ENCODE assay signal across 15 mouse cellular contexts in genomic region chr17:43868808-43869207, GRCm38 (mm10).
A peak's percentile ranks its signal among the peaks of the same experiment; 100 is the strongest.
DNase-seq lines count a peak whose midpoint lies in the region; ATAC-seq and TF ChIP-seq lines count a peak whose summit lies in the region.
"Had no signal": no experiment of that assay in that cellular context is flagged by ENCODE, and none has a peak within 500 bp of the region (broad histone marks: within the 10 kb centered on the region; RNA-seq: fewer than 3 reads in every experiment).

No protein-coding gene starts in this region.

- no peaks in the 10 kb centered on the region for H3K4me1 ChIP-seq in kidney, postnatal 0 days (replicated peaks; ENCODE audit: insufficient read depth, low read length)
- H3K4me1 ChIP-seq in midbrain, embryonic 16.5 days (ENCODE audit: control insufficient read depth, insufficient read depth, low read length): no peaks in the 10 kb centered on the region
- H3K4me1 ChIP-seq in midbrain, embryonic 11.5 days (ENCODE audit: control insufficient read depth, insufficient read depth, low read length): no peaks in the 10 kb centered on the region
- H3K4me1 ChIP-seq: heart, embryonic 15.5 days; hindbrain, embryonic 13.5 days; neural tube, embryonic 13.5 days had no signal

- ATAC-seq in kidney, postnatal 0 days (replicated peaks; ENCODE audit: low FRiP score, low read depth): no peak
- ATAC-seq in midbrain, embryonic 16.5 days: peak; percentile 42; the same call in 1 of the 2 replicates
- ATAC-seq in midbrain, embryonic 11.5 days (ENCODE audit: low FRiP score): no peak
- ATAC-seq: intestine, postnatal 0 days had no signal

- peak; percentile 38; the same call in 1 of the 2 replicates for TF ChIP-seq CTCF in kidney, postnatal 0 days (IDR thresholded peaks at IDR 0.05; ENCODE audit: low read depth)

- no peak overlapping the region for H3K27ac ChIP-seq in kidney, postnatal 0 days
- no peak overlapping the region for H3K27ac ChIP-seq in midbrain, embryonic 16.5 days (ENCODE audit: low read length)
- no peak overlapping the region for H3K27ac ChIP-seq in midbrain, embryonic 11.5 days (ENCODE audit: low read depth, low read length)
- H3K27ac ChIP-seq: heart, embryonic 15.5 days; hindbrain, embryonic 13.5 days; neural tube, embryonic 13.5 days had no signal

- H3K9ac ChIP-seq in kidney, postnatal 0 days (ENCODE audit: low read depth, low read length): no peak overlapping the region
- H3K9ac ChIP-seq in midbrain, embryonic 16.5 days (ENCODE audit: low read depth, low read length): no peak overlapping the region
- no peak overlapping the region for H3K9ac ChIP-seq in midbrain, embryonic 11.5 days (ENCODE audit: low read length)
- H3K9ac ChIP-seq: heart, embryonic 15.5 days; hindbrain, embryonic 13.5 days; neural tube, embryonic 13.5 days had no signal

- no peaks in the 10 kb centered on the region for H3K36me3 ChIP-seq in kidney, postnatal 0 days (ENCODE audit: insufficient read depth, low read length)
- H3K36me3 ChIP-seq in midbrain, embryonic 16.5 days (ENCODE audit: control insufficient read depth, insufficient read depth, low read length): no peaks in the 10 kb centered on the region
- no peaks in the 10 kb centered on the region for H3K36me3 ChIP-seq in midbrain, embryonic 11.5 days (ENCODE audit: control insufficient read depth, insufficient read depth, low read length)
- H3K36me3 ChIP-seq: heart, embryonic 15.5 days; hindbrain, embryonic 13.5 days; neural tube, embryonic 13.5 days had no signal

- no peaks in the 10 kb centered on the region for H3K27me3 ChIP-seq in kidney, postnatal 0 days (ENCODE audit: insufficient read depth, low read length)
- no peaks in the 10 kb centered on the region for H3K27me3 ChIP-seq in midbrain, embryonic 16.5 days (ENCODE audit: control insufficient read depth, insufficient read depth, low read depth, low read length)
- H3K27me3 ChIP-seq in midbrain, embryonic 11.5 days (ENCODE audit: control insufficient read depth, insufficient read depth, low read length): no peaks in the 10 kb centered on the region
- H3K27me3 ChIP-seq: heart, embryonic 15.5 days; hindbrain, embryonic 13.5 days; neural tube, embryonic 13.5 days had no signal

- WGBS in kidney, postnatal 0 days: 92% methylated on average over 9 of the region's 9 CpGs
- WGBS in midbrain, embryonic 16.5 days: 88% methylated on average over 9 of the region's 9 CpGs
- WGBS in midbrain, embryonic 11.5 days: 88% methylated on average over 9 of the region's 9 CpGs

- no peak overlapping the region for H3K4me3 ChIP-seq in kidney, postnatal 0 days (replicated peaks; ENCODE audit: low read depth, low read length)
- no peak overlapping the region for H3K4me3 ChIP-seq in midbrain, embryonic 16.5 days (ENCODE audit: low read depth, low read length)
- no peak overlapping the region for H3K4me3 ChIP-seq in midbrain, embryonic 11.5 days (ENCODE audit: low read depth, low read length)
- H3K4me3 ChIP-seq: heart, embryonic 15.5 days; hindbrain, embryonic 13.5 days; neural tube, embryonic 13.5 days had no signal

- H3K4me2 ChIP-seq in kidney, postnatal 0 days (ENCODE audit: low read length): no peak overlapping the region
- H3K4me2 ChIP-seq in midbrain, embryonic 16.5 days (ENCODE audit: low read length): no peak overlapping the region
- no peak overlapping the region for H3K4me2 ChIP-seq in midbrain, embryonic 11.5 days
- H3K4me2 ChIP-seq: heart, embryonic 15.5 days; hindbrain, embryonic 13.5 days; neural tube, embryonic 13.5 days had no signal

- no peak for DNase-seq in kidney, postnatal 0 days (ENCODE audit: low spot score)
- DNase-seq in kidney, postnatal 14 days: no peak
- DNase-seq in midbrain, embryonic 11.5 days (ENCODE audit: low spot score, missing footprints): no peak
- DNase-seq in ES-CJ7 (ENCODE audit: low read depth, low spot score) (peak; percentile 23), R1 (ENCODE audit: low read depth, low spot score) (peak; percentile 10)
- no peak for DNase-seq in natural killer cell, adult 2 months (ENCODE audit: low spot score in 2 of 2)
- no peak for DNase-seq in retina, embryonic 14.5 days (ENCODE audit: low spot score)
- DNase-seq: adrenal gland, adult 8-10 months; cerebellum, adult 9-11 months; thymus, postnatal 36 days had no signal

- no peaks in the 10 kb centered on the region for H3K9me3 ChIP-seq in kidney, postnatal 0 days (replicated peaks; ENCODE audit: low read length)
- H3K9me3 ChIP-seq in midbrain, embryonic 16.5 days (replicated peaks; ENCODE audit: control insufficient read depth, low read length, poor library complexity, severe bottlenecking): no peaks in the 10 kb centered on the region
- H3K9me3 ChIP-seq in midbrain, embryonic 11.5 days (ENCODE audit: control insufficient read depth, low read length): no peaks in the 10 kb centered on the region
- H3K9me3 ChIP-seq: heart, embryonic 15.5 days; hindbrain, embryonic 13.5 days; neural tube, embryonic 13.5 days had no signal

Comparison
In these comparisons a context has a peak if more than half of its experiments do, and no peak if none do; other contexts are left out.
1. DNase-seq: peak in ES-CJ7 (single experiment) and R1 (single experiment); none in kidney, postnatal 0 days (single experiment), kidney, postnatal 14 days (single experiment), midbrain, embryonic 11.5 days (single experiment), natural killer cell, adult 2 months (0 of 2) and retina, embryonic 14.5 days (single experiment).